Mouse (Mus musculus): ENCODE data around the gene Wrb. TPM values are rescaled to one million over a fixed set of nuclear protein-coding genes. Genes with fewer than 3 reads are reported as not detected.

Wrb gene
- polyA plus RNA-seq, 1 experiment from 2014 or later = 128 TPM

- no peak overlapping the region for H3K4me3 ChIP-seq (ENCODE audit: low read depth, low read length)
- no peak overlapping the region for H3K4me2 ChIP-seq
- WGBS = 27% methylated on average over 9 of the region's 9 CpGs
- ATAC-seq (ENCODE audit: low FRiP score) = peak; percentile 80
- no peaks in the 10 kb centered on the region for H3K9me3 ChIP-seq (ENCODE audit: control insufficient read depth, low read length)
- no peak overlapping the region for H3K27ac ChIP-seq (ENCODE audit: low read depth, low read length)
- DNase-seq (ENCODE audit: low spot score, missing footprints) = peak; percentile 98
- no peaks in the 10 kb centered on the region for H3K36me3 ChIP-seq (ENCODE audit: control insufficient read depth, insufficient read depth, low read length)
- no peaks in the 10 kb centered on the region for H3K27me3 ChIP-seq (ENCODE audit: control insufficient read depth, insufficient read depth, low read length)
- H3K9ac ChIP-seq (ENCODE audit: low read length) = no peak overlapping the region
- no peaks in the 10 kb centered on the region; the same call in 1 of the 2 replicates for H3K4me1 ChIP-seq (ENCODE audit: control insufficient read depth, insufficient read depth, low read length)
These were observed 6.3 kb downstream of the Wrb start for GRCm38 (mm10) chr16:96151551-96151950.

- WGBS = 94% methylated on average over 2 of the region's 2 CpGs
- Histone ChIP-seq H3K4me2 (no peak overlapping the region), H3K27me3 (ENCODE audit: control insufficient read depth, insufficient read depth, low read length) (no peaks in the 10 kb centered on the region), H3K36me3 (ENCODE audit: control insufficient read depth, insufficient read depth, low read length) (no peaks in the 10 kb centered on the region), H3K27ac (ENCODE audit: low read depth, low read length) (no peak overlapping the region), H3K9me3 (ENCODE audit: control insufficient read depth, low read length) (no peaks in the 10 kb centered on the region), H3K4me1 (ENCODE audit: control insufficient read depth, insufficient read depth, low read length) (0 out of 2 replicates have a peak, but pooled peaks cover 2% of the 10 kb centered on the region), H3K9ac (ENCODE audit: low read length) (no peak overlapping the region), H3K4me3 (ENCODE audit: low read depth, low read length) (no peak overlapping the region)
- ATAC-seq (ENCODE audit: low FRiP score) = no peak
- DNase-seq (ENCODE audit: low spot score, missing footprints) = no peak
These were observed 9.3 kb downstream of the Wrb start for GRCm38 (mm10) chr16:96154476-96154875.

- Histone ChIP-seq H3K27me3 (ENCODE audit: control insufficient read depth, insufficient read depth, low read length) (no peaks in the 10 kb centered on the region; the same call in 1 of the 2 replicates), H3K4me1 (ENCODE audit: control insufficient read depth, insufficient read depth, low read length) (0 out of 2 replicates have a peak, but pooled peaks cover 2% of the 10 kb centered on the region), H3K36me3 (ENCODE audit: control insufficient read depth, insufficient read depth, low read length) (no peaks in the 10 kb centered on the region), H3K4me2 (no peak overlapping the region), H3K9me3 (ENCODE audit: control insufficient read depth, low read length) (no peaks in the 10 kb centered on the region), H3K4me3 (ENCODE audit: low read depth, low read length) (no peak overlapping the region), H3K27ac (ENCODE audit: low read depth, low read length) (no peak overlapping the region), H3K9ac (ENCODE audit: low read length) (no peak overlapping the region)
- 92% methylated on average over 8 of the region's 8 CpGs for WGBS
- DNase-seq (ENCODE audit: low spot score, missing footprints) (no peak), ATAC-seq (ENCODE audit: low FRiP score) (no peak)
These were observed 10.8 kb downstream of the Wrb start for GRCm38 (mm10) chr16:96156019-96156418.

GRCm38 (mm10) chr16:96157171-96157570 is 12.0 kb downstream of the Wrb start:
- Histone ChIP-seq H3K4me1 (ENCODE audit: control insufficient read depth, insufficient read depth, low read length) (0 out of 2 replicates have a peak, but pooled peaks cover 2% of the 10 kb centered on the region), H3K36me3 (ENCODE audit: control insufficient read depth, insufficient read depth, low read length) (no peaks in the 10 kb centered on the region), H3K9ac (ENCODE audit: low read length) (no peak overlapping the region), H3K4me2 (no peak overlapping the region), H3K9me3 (ENCODE audit: control insufficient read depth, low read length) (no peaks in the 10 kb centered on the region), H3K27me3 (ENCODE audit: control insufficient read depth, insufficient read depth, low read length) (no peaks in the 10 kb centered on the region; the same call in 1 of the 2 replicates), H3K4me3 (ENCODE audit: low read depth, low read length) (no peak overlapping the region), H3K27ac (ENCODE audit: low read depth, low read length) (no peak overlapping the region)
- no peak for ATAC-seq (ENCODE audit: low FRiP score)
- DNase-seq (ENCODE audit: low spot score, missing footprints) = no peak
- WGBS = 93% methylated on average over 11 of the region's 11 CpGs

DNA sequence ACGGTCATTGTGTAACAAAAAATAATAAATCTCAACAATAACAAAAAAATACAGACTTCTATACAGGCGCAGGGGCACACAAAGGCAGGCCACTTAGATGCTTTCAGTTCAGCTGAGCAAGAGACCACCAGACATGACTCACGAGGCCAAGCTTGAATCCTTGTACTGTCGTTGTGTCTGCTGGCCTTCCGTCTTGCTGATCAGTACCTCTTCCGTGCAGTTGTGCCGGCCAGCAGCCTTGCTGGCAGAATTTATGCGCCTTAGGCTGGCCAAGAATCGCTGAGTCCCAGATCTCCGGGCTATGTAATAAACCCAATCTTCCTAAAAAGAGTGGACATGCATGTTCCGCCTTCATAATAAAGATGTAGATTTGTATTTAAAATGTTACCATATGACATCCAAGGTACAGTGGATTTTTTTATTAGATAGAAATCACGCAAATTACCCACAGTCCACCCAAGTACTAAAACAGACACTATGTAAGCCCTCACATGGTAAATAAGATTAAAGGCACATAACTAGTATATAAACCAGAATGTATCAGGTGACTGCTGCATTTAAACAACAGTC is 13.4 kb downstream of the Wrb start:
- Histone ChIP-seq H3K27ac (ENCODE audit: low read depth, low read length) (no peak overlapping the region; the same call in 1 of the 2 replicates), H3K4me2 (peak overlapping the region; percentile 67), H3K4me1 (ENCODE audit: control insufficient read depth, insufficient read depth, low read length) (0 out of 2 replicates have a peak, but pooled peaks cover 2% of the 10 kb centered on the region), H3K4me3 (ENCODE audit: low read depth, low read length) (peak overlapping the region; percentile 35), H3K27me3 (ENCODE audit: control insufficient read depth, insufficient read depth, low read length) (no peaks in the 10 kb centered on the region; the same call in 1 of the 2 replicates), H3K36me3 (ENCODE audit: control insufficient read depth, insufficient read depth, low read length) (no peaks in the 10 kb centered on the region), H3K9ac (ENCODE audit: low read length) (peak overlapping the region; percentile 72), H3K9me3 (ENCODE audit: control insufficient read depth, low read length) (no peaks in the 10 kb centered on the region)
- 65% methylated on average over 12 of the region's 12 CpGs for WGBS
- DNase-seq (ENCODE audit: low spot score, missing footprints) = peak; percentile 92
- ATAC-seq (ENCODE audit: low FRiP score) = peak; percentile 22; the same call in 1 of the 2 replicates

- DNase-seq (ENCODE audit: low spot score, missing footprints) (peak; percentile 97), ATAC-seq (ENCODE audit: low FRiP score) (peak; percentile 92)
- Histone ChIP-seq H3K4me1 (ENCODE audit: control insufficient read depth, insufficient read depth, low read length) (0 out of 2 replicates have a peak, but pooled peaks cover 2% of the 10 kb centered on the region), H3K36me3 (ENCODE audit: control insufficient read depth, insufficient read depth, low read length) (no peaks in the 10 kb centered on the region), H3K4me2 (peak overlapping the region; percentile 67), H3K9me3 (ENCODE audit: control insufficient read depth, low read length) (no peaks in the 10 kb centered on the region), H3K4me3 (ENCODE audit: low read depth, low read length) (peak overlapping the region; percentile 35), H3K9ac (ENCODE audit: low read length) (peak overlapping the region; percentile 72), H3K27ac (ENCODE audit: low read depth, low read length) (peak overlapping the region; percentile 1; the same call in 1 of the 2 replicates), H3K27me3 (ENCODE audit: control insufficient read depth, insufficient read depth, low read length) (no peaks in the 10 kb centered on the region; the same call in 1 of the 2 replicates)
- WGBS = under 1% methylated on average over 67 of the region's 67 CpGs
These were observed 14.0 kb downstream of the Wrb start for GRCm38 (mm10) chr16:96159091-96159731.

DNA sequence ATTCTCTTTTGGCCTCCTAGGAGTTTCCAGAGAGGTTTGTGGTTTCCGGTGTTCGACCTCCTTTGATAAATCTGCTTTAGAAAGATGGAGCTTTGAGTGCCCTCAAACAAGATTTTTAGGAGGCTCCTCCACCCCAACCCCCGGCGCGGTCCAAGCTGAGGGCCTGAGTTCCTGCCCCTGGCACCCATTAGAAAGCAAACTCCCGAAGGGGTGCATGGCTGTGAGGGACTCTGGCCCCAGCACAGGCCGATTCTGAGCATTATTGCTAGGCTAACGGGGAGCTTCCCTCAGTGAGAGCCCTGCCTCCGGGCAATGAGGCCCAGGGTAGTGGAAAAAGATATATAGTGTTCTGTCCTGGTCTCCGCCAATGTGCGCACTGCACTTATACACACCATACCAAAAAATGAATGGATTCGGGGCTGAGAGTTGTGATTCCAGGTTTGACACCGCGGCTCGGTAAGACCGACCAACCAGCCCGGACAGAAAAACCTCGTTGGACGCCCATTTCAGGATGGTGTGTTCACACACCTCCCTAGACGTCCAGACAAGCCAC is 14.7 kb downstream of the Wrb start:
- no peak for ATAC-seq (ENCODE audit: low FRiP score)
- DNase-seq (ENCODE audit: low spot score, missing footprints) = no peak

DNA sequence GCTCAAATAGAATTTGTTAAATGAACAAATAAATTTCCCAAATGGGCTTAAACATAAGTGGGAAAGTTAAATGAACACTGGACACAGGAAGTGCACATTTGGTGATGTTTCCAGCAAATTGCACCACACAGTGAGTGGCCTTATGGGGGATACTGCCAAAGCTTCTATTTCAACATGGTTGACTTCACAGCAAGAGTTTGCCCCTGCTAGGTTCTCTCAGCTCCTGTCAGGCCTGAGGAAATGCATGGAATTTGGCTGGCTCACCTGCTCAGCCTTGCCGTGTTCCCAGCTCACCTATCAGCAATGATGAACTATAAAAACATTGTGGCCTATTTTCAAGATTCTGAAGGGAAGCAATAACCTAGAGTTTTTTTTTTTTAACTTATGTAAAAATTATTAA is 15.7 kb downstream of the Wrb start:
- no peak for DNase-seq (ENCODE audit: low spot score, missing footprints)
- Histone ChIP-seq H3K9ac (ENCODE audit: low read length) (no peak overlapping the region), H3K4me3 (ENCODE audit: low read depth, low read length) (no peak overlapping the region), H3K4me1 (ENCODE audit: control insufficient read depth, insufficient read depth, low read length) (0 out of 2 replicates have a peak, but pooled peaks cover 2% of the 10 kb centered on the region), H3K36me3 (ENCODE audit: control insufficient read depth, insufficient read depth, low read length) (no peaks in the 10 kb centered on the region), H3K4me2 (no peak overlapping the region), H3K27me3 (ENCODE audit: control insufficient read depth, insufficient read depth, low read length) (no peaks in the 10 kb centered on the region; the same call in 1 of the 2 replicates), H3K27ac (ENCODE audit: low read depth, low read length) (no peak overlapping the region), H3K9me3 (ENCODE audit: control insufficient read depth, low read length) (no peaks in the 10 kb centered on the region)
- 88% methylated on average over 1 of the region's 1 CpGs for WGBS
- ATAC-seq (ENCODE audit: low FRiP score) = no peak

More for the DNA sequence above, 14.7 kb downstream of the Wrb start:
- H3K9ac ChIP-seq (ENCODE audit: low read length) = peak overlapping the region; percentile 72
- H3K4me1 ChIP-seq (ENCODE audit: control insufficient read depth, insufficient read depth, low read length) = 0 out of 2 replicates have a peak, but pooled peaks cover 2% of the 10 kb centered on the region
- H3K4me2 ChIP-seq = peak overlapping the region; percentile 67
- no peaks in the 10 kb centered on the region; the same call in 1 of the 2 replicates for H3K27me3 ChIP-seq (ENCODE audit: control insufficient read depth, insufficient read depth, low read length)
- H3K9me3 ChIP-seq (ENCODE audit: control insufficient read depth, low read length) = no peaks in the 10 kb centered on the region
- H3K36me3 ChIP-seq (ENCODE audit: control insufficient read depth, insufficient read depth, low read length) = no peaks in the 10 kb centered on the region
- no peak overlapping the region for H3K27ac ChIP-seq (ENCODE audit: low read depth, low read length)
- H3K4me3 ChIP-seq (ENCODE audit: low read depth, low read length) = peak overlapping the region; percentile 35; the same call in 1 of the 2 replicates
- 87% methylated on average over 20 of the region's 20 CpGs for WGBS

DNA sequence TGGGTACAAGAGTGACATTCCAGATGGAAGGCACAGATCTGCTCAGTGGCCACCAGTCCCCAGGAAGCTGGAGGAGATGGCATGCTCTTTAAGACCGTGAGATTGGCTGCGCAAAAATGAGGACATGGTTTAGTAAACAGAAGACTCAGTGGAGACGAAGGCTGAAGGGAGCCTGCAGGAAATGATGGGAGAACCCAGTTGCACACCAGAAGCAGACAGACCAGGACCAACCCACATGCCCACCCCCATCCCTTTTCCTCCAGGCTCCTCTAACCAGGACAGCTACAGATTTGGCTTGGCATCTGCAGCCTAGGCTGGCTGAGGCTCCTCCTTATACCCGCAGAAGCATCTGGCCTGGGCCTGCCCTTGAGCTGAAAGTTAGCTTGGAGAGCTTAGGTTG is 16.1 kb downstream of the Wrb start:
- no peak overlapping the region for H3K4me3 ChIP-seq (ENCODE audit: low read depth, low read length)
- H3K4me2 ChIP-seq = no peak overlapping the region
- H3K36me3 ChIP-seq (ENCODE audit: control insufficient read depth, insufficient read depth, low read length) = no peaks in the 10 kb centered on the region
- H3K9me3 ChIP-seq (ENCODE audit: control insufficient read depth, low read length) = no peaks in the 10 kb centered on the region
- H3K4me1 ChIP-seq (ENCODE audit: control insufficient read depth, insufficient read depth, low read length) = 0 out of 2 replicates have a peak, but pooled peaks cover 2% of the 10 kb centered on the region
- WGBS = 89% methylated on average over 4 of the region's 4 CpGs
- H3K9ac ChIP-seq (ENCODE audit: low read length) = no peak overlapping the region
- no peak overlapping the region for H3K27ac ChIP-seq (ENCODE audit: low read depth, low read length)
- no peaks in the 10 kb centered on the region; the same call in 1 of the 2 replicates for H3K27me3 ChIP-seq (ENCODE audit: control insufficient read depth, insufficient read depth, low read length)
- ATAC-seq (ENCODE audit: low FRiP score) = no peak
- DNase-seq (ENCODE audit: low spot score, missing footprints) = no peak
